Mouse (Mus musculus) kidney, postnatal 10 days (tissue): ENCODE data around the gene Hnrnpul2.
"Not testable (repeated sequence)": the region's sequence is repeated elsewhere in the genome, so short reads cannot be mapped to it uniquely, and the experiment has no call there.

Experiments
- DNase-seq: peaks from one replicate; pipeline ENCODE4 v3.0.0; 2021; ENCODE audit warnings: mixed read lengths

Gene Hnrnpul2

GRCm38 (mm10) chr19:8853117-8853516 is 33.3 kb downstream of the Hnrnpul2 start:
- no peak for DNase-seq

DNA sequence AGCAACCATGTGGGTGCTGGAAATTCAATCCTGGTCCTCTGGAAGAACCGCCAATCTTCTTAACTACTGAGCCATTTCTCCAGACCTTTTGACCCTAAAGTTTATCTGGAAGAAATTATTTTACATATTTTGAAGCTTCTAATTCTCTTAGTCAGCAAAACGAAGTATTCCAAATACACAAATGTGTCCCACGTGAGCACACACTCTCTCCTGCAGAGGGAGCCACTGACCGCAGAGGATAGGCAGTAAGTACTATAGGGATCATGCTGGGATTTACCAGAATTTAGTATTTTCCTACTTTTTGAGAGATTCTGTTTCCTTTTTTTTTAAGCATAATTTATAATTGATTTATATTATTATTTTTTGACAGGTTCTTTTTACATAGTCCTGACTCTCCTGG is 37.9 kb downstream of the Hnrnpul2 start:
- DNase-seq = peak; percentile 78

DNA sequence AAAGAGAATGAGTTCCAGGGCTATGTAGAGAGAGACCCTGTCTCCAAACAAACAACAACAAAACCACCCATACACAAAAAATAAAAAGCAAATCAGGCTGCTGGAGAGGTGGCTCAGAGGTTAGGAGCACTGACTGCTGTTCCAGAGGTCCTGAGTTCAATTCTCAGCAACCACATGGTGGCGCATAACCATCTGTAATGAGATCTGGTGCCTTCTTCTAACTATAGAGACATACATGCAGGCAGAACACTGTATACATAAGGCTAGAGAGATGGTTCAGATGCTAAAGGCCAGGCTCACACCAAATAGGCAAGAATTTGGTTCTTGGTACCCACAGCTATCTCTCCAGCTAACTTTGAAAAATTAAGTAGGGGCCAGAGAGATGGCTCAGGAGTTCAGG is 39.2 kb downstream of the Hnrnpul2 start:
- peak; percentile 50 for DNase-seq

DNA sequence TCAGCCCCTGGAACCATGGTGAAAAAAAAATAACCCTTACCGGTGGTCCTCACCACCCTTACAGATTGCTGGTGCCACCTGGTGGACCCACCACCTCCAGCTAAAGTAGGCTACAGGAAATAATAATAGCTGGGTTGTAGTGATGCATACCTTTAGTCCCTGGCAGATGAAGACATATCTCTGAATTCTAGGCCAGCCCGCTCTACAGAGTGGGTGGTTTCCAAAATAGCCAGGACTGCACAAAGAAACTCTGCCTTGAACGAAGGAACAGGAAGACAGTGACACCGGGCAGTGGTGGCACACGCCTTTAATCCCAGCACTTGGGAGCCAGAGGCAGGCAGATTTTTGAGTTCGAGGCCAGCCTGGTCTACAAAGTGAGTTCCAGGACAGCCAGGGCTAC is 44.5 kb downstream of the Hnrnpul2 start:
- DNase-seq = no peak

GRCm38 (mm10) chr19:8870381-8870780 is 50.6 kb downstream of the Hnrnpul2 start:
- DNase-seq = not testable (repeated sequence)

GRCm38 (mm10) chr19:8870838-8871237 is 51.0 kb downstream of the Hnrnpul2 start:
- peak; percentile 31 for DNase-seq

DNA sequence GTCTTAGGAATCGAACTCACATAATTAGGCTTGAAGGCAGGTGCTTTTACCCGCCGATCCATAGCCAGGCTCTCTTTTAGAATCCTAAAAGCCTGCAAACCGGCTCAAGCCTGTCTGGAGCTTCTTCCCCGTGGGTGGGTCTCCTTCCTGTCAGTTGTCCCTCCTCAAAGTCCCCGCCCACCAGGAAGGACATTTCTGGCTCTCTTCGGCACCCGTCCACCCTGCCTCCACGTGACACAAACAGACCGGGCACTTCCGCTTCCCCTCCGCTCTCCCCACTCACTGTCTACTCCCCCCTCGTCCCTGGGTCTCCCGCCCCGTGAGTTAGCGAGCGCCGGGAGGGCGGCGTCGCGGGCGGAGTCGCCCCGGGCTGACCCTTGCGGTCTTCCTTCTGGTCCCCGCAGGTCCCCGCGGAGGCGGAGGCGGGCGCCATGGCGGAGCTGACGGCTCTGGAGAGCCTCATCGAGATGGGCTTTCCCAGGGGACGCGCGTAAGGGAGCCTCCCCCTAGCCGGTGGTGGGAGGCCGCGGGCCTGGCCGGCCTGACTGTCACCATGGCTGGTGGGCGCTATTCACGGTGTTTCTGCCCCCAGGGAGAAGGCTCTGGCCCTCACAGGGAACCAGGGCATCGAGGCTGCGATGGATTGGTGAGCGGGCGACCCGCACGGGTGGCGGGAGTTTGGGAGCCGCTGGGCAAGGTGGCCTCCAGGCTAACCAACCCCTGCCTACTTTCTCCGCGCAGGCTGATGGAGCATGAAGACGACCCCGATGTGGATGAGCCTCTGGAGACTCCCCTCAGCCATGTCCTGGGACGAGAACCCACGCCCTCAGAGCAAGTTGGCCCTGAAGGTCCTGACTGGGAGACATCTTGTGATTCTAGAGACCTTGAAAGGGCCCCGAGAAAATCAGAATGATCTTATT is 51.7 kb downstream of the Hnrnpul2 start, which contains the start of gene Ubxn1:
Gene Ubxn1 (plus strand): TSS at position 230 of the 920 bp plus-strand sequence.
- DNase-seq = peak; percentile 97

- no peak for DNase-seq
Observed at GRCm38 (mm10) chr19:8872266-8872840, 52.5 kb downstream of the Hnrnpul2 start.

GRCm38 (mm10) chr19:8875031-8875430 is 55.2 kb downstream of the Hnrnpul2 start:
- no peak for DNase-seq

DNA sequence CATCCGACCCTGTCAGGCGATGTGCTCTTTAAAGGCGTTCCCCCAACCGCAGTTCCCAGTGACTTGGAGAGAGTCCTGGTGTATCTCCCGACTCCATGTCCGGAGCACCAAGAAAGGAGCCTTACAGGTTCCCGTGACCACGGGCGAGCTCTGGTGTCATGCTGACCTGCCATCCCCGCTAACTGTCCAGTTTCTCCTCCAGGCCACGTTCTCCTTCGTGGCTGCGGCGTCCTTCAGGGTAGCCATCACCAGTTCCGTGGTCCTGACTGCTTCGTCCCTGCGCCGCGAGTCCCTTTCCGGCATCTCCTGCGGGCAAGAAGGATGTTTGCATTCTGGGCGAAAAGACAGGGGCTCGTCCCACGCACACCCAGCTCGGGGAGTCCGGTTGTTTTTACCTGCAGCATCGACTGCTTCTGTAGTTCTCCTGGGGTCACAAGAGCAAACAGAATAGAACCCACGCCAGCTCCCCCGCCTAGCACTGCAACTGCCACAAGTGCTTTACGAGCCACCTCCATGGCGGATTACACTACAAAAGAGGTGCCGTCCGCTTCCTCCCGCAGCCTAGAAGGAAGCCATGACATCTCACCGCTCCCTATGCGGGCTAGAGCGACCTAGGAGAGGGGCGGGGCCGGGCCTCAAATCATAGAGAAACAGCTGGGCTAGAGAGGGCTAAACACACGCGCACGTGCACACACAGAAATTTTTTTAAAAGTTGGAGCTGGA is 60.7 kb downstream of the Hnrnpul2 start, which contains the start of gene Uqcc3:
Gene Uqcc3 (minus strand): TSS at position 613 of the 723 bp plus-strand sequence.
- peak; percentile 93 for DNase-seq

DNA sequence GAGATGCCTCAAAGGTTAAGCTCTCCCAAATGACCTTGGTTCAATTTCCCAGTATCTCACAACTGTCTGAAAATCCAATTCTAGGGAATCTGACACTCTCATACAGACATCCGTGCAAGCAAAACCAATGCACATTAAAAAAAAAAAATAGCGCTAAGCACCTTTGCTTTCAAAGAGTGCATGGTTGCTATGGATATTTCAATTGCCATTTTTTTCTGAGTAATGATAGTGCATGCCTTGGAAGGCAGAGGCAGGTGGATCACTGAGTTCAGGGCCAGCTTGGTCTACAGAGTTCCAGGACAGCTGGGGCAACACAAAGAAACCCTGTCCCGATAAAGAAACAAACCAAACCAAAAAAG is 61.2 kb downstream of the Hnrnpul2 start:
- DNase-seq = no peak

- no peak for DNase-seq
Observed at GRCm38 (mm10) chr19:8883616-8884015, 63.8 kb downstream of the Hnrnpul2 start, which contains the start of the genes Lbhd1 and Gm49403. Gene Lbhd1, plus strand, starts transcription at chr19:8883732. Gene Gm49403, plus strand, starts transcription at chr19:8883930.
